8 mouse cellular contexts compared by ENCODE assay signal in the genomic region with DNA sequence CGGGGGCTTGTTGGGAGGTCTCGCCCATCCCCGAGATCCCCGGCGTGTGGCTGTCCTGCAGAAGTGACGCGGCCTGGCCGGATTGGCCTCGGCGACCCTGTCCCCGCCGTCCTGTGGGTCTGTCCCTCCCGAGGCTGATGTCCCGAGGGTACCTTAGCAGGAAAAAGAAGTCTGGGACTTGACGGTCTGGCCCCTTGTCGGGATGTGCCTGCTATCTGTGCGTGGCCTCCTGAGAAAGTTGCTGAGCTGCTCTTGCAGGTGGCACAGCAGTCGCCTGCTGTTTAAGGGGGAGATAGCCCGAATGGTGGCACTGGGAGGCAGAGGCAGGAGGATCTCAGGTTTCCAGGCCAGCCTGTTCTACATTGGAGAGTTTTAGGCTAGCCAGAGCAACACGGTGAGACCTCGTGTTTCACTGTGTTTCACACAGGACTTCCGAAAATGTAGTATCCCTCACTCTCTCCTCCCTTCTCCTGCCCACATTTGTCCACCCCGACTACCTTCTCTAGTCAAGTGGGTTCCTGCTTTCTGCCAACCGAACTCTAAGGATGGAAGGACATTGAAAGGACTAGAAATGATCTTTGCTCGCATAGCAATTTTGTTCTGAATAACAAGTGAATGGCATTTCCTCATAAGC. TPM values are rescaled to one million over a fixed set of nuclear protein-coding genes. Genes with fewer than 3 reads are reported as not detected.
DNase-seq lines count a peak whose midpoint lies in the region; ATAC-seq and TF ChIP-seq lines count a peak whose summit lies in the region.

No protein-coding gene starts in this region.

- 22% methylated on average over 25 of the region's 25 CpGs for WGBS in heart, postnatal 0 days
- 27% methylated on average over 25 of the region's 25 CpGs for WGBS in hindbrain, embryonic 14.5 days
- 46% methylated on average over 16 of the region's 25 CpGs for WGBS in midbrain, embryonic 12.5 days

- no peak for TF ChIP-seq POLR2A in bone marrow macrophage, adult 2 months (IDR thresholded peaks at IDR 0.05; ENCODE audit: borderline replicate concordance, low read depth, low read length)

- DNase-seq in heart, postnatal 0 days (ENCODE audit: low spot score): no peak
- DNase-seq in heart, postnatal 25 days (ENCODE audit: low spot score): no peak
- peak; percentile 27 for DNase-seq in hindbrain, embryonic 14.5 days (ENCODE audit: low spot score)
- no peak for DNase-seq in adrenal gland, adult 2 months
- DNase-seq in kidney, postnatal 25 days: no peak
- no peak for DNase-seq in retina, embryonic 14.5 days (ENCODE audit: low spot score)

- peak overlapping the region; percentile 74 for H3K4me3 ChIP-seq in heart, postnatal 0 days (ENCODE audit: low read depth, low read length)
- peak overlapping the region; percentile 86 for H3K4me3 ChIP-seq in bone marrow macrophage, adult 2 months (ENCODE audit: insufficient read depth, low read length)
- H3K4me3 ChIP-seq in hindbrain, embryonic 14.5 days (replicated peaks; ENCODE audit: low read length): peak overlapping the region; percentile 52
- peak overlapping the region; percentile 59 for H3K4me3 ChIP-seq in midbrain, embryonic 12.5 days

- intact Hi-C loops in heart, postnatal 25 days (cut with DNase I): no loop called here

- peak overlapping the region; percentile 76 for H3K9ac ChIP-seq in heart, postnatal 0 days (replicated peaks; ENCODE audit: low read depth, low read length)
- H3K9ac ChIP-seq in hindbrain, embryonic 14.5 days: peak overlapping the region; percentile 70
- peak overlapping the region; percentile 72 for H3K9ac ChIP-seq in midbrain, embryonic 12.5 days (replicated peaks)

- peak; percentile 56; the same call in 1 of the 2 replicates for ATAC-seq in heart, postnatal 0 days (ENCODE audit: insufficient read depth, low read depth)
- no peak; the same call in 1 of the 2 replicates for ATAC-seq in hindbrain, embryonic 14.5 days (ENCODE audit: low FRiP score)
- no peak; the same call in 1 of the 2 replicates for ATAC-seq in midbrain, embryonic 12.5 days (ENCODE audit: low FRiP score, low read depth)

- TF ChIP-seq CTCF in heart, postnatal 0 days (IDR thresholded peaks at IDR 0.05; ENCODE audit: low read depth): no peak
- no peak for TF ChIP-seq CTCF in bone marrow macrophage, adult 2 months (IDR thresholded peaks at IDR 0.05; ENCODE audit: low read depth, low read length)

- peaks cover 7% of the 10 kb centered on the region for H3K36me3 ChIP-seq in heart, postnatal 0 days (replicated peaks; ENCODE audit: control insufficient read depth, insufficient read depth, low read length)
- no peaks in the 10 kb centered on the region; the same call in 1 of the 2 replicates for H3K36me3 ChIP-seq in hindbrain, embryonic 14.5 days (replicated peaks; ENCODE audit: control insufficient read depth, insufficient read depth)
- 0 out of 2 replicates have a peak, but pooled peaks cover 4% of the 10 kb centered on the region for H3K36me3 ChIP-seq in midbrain, embryonic 12.5 days

- peak overlapping the region; percentile 85 for H3K4me2 ChIP-seq in heart, postnatal 0 days (ENCODE audit: low read depth, low read length)
- H3K4me2 ChIP-seq in hindbrain, embryonic 14.5 days (replicated peaks): peak overlapping the region; percentile 74
- H3K4me2 ChIP-seq in midbrain, embryonic 12.5 days (replicated peaks): peak overlapping the region; percentile 83

- peaks cover 8% of the 10 kb centered on the region for H3K4me1 ChIP-seq in heart, postnatal 0 days (ENCODE audit: control insufficient read depth, insufficient read depth)
- peaks cover 3% of the 10 kb centered on the region; the same call in 1 of the 2 replicates for H3K4me1 ChIP-seq in bone marrow macrophage, adult 2 months (ENCODE audit: control insufficient read depth, insufficient read depth, low read length)
- H3K4me1 ChIP-seq in hindbrain, embryonic 14.5 days (replicated peaks; ENCODE audit: control insufficient read depth, insufficient read depth, low read length): no peaks in the 10 kb centered on the region
- 0 out of 2 replicates have a peak, but pooled peaks cover 5% of the 10 kb centered on the region for H3K4me1 ChIP-seq in midbrain, embryonic 12.5 days

- H3K27ac ChIP-seq in heart, postnatal 0 days (ENCODE audit: low read depth): peak overlapping the region; percentile 52; the same call in 1 of the 2 replicates
- no peak overlapping the region for H3K27ac ChIP-seq in bone marrow macrophage, adult 2 months (ENCODE audit: insufficient read depth, low read depth, low read length)
- H3K27ac ChIP-seq in hindbrain, embryonic 14.5 days: 0 out of 2 replicates have a peak overlapping the region, but pooled peaks have one; percentile 15
- H3K27ac ChIP-seq in midbrain, embryonic 12.5 days (replicated peaks): peak overlapping the region; percentile 11; the same call in 1 of the 2 replicates

- H3K9me3 ChIP-seq in heart, postnatal 0 days (replicated peaks; ENCODE audit: control insufficient read depth, low read length): no peaks in the 10 kb centered on the region
- no peaks in the 10 kb centered on the region for H3K9me3 ChIP-seq in hindbrain, embryonic 14.5 days (ENCODE audit: control insufficient read depth, low read length)
- H3K9me3 ChIP-seq in midbrain, embryonic 12.5 days: no peaks in the 10 kb centered on the region

- no peak for TF ChIP-seq EP300 in heart, postnatal 0 days (IDR thresholded peaks at IDR 0.05; ENCODE audit: low read depth)

- H3K27me3 ChIP-seq in heart, postnatal 0 days (ENCODE audit: control insufficient read depth, insufficient read depth, low read length): no peaks in the 10 kb centered on the region
- no peaks in the 10 kb centered on the region for H3K27me3 ChIP-seq in hindbrain, embryonic 14.5 days (ENCODE audit: control insufficient read depth, insufficient read depth, low read length)
- H3K27me3 ChIP-seq in midbrain, embryonic 12.5 days: peaks cover 11% of the 10 kb centered on the region; the same call in 1 of the 2 replicates

RNA-seq across cellular contexts. Expression of a gene that starts 0.4 kb away (rescaled TPM):
- 12.4 and 54.3 TPM in 2 replicates for total RNA-seq in heart, postnatal 0 days (2014; rRNA removed; ENCODE audit: low replicate concordance)
- 6.3 and 6.5 TPM in 2 replicates for polyA plus RNA-seq in heart, postnatal 0 days (2015; fragmentation: Nextera tagmentation; extraction: Ambion mirVana)
- 1 to 10 TPM; 6.7 to 6.8 TPM for total RNA-seq in heart, postnatal 25 days (2021)
- polyA plus RNA-seq in bone marrow macrophage, adult 2 months (2012; ENCODE audit: insufficient read depth, insufficient read length, missing spikeins): 12.9 and 13.3 TPM in 2 replicates
- polyA plus RNA-seq in hindbrain, embryonic 14.5 days (2014; fragmentation: Nextera tagmentation; extraction: Ambion mirVana): 13.2 and 13.6 TPM in 2 replicates
- 12.3 and 15.6 TPM in 2 replicates for polyA plus RNA-seq in midbrain, embryonic 12.5 days (2016; fragmentation: Nextera tagmentation; extraction: Ambion mirVana)
- total RNA-seq in adrenal gland, adult 2 months (2021): 1 to 10 TPM; 4.5 to 8.5 TPM
- polyA plus RNA-seq in adrenal gland, adult 2 months (2012; rRNA removed): 0.49 and 0.88 TPM in 2 replicates

RNA-seq across cellular contexts. Expression of a gene that starts 59.8 kb away (rescaled TPM):
- total RNA-seq in heart, postnatal 0 days (2014; rRNA removed; ENCODE audit: low replicate concordance): 0.46 and 0.65 TPM in 2 replicates
- not detected in 2 replicates for polyA plus RNA-seq in heart, postnatal 0 days (2015; fragmentation: Nextera tagmentation; extraction: Ambion mirVana)
- under 1 TPM; 0.60 to 0.98 TPM for total RNA-seq in heart, postnatal 25 days (2021)
- not detected in 2 replicates for polyA plus RNA-seq in bone marrow macrophage, adult 2 months (2012; ENCODE audit: insufficient read depth, insufficient read length, missing spikeins)
- 1.5 and 1.8 TPM in 2 replicates for polyA plus RNA-seq in hindbrain, embryonic 14.5 days (2014; fragmentation: Nextera tagmentation; extraction: Ambion mirVana)
- 0.09 and 0.14 TPM in 2 replicates for polyA plus RNA-seq in midbrain, embryonic 12.5 days (2016; fragmentation: Nextera tagmentation; extraction: Ambion mirVana)
- under 1 TPM; 0.40 to 0.55 TPM for total RNA-seq in adrenal gland, adult 2 months (2021)
- polyA plus RNA-seq in adrenal gland, adult 2 months (2012; rRNA removed): 1.7 and 3.0 TPM in 2 replicates
